Mouse (Mus musculus): Measurements from ENCODE around the gene Crlf1. TPM values are rescaled to one million over a fixed set of nuclear protein-coding genes. Genes with fewer than 3 reads are reported as not detected.

Gene Crlf1
- total and polyA plus RNA-seq, 3 experiments, result 3.8 to 26.6 TPM; not detected in 1

- Histone ChIP-seq H3K27ac (ENCODE audit: control insufficient read depth, low read depth, low read length) (no peak overlapping the region), H3K4me1 (ENCODE audit: control insufficient read depth in 1 of 2, insufficient read depth in 2 of 2, low read length in 2 of 2) (no peaks in the 10 kb centered on the region), H3K9ac (ENCODE audit: control insufficient read depth, low read depth, low read length, poor library complexity, severe bottlenecking) (no peak overlapping the region), H3K9me3 (replicated peaks; ENCODE audit: insufficient read depth, low read length) (no peaks in the 10 kb centered on the region), H3K79me2 (ENCODE audit: control insufficient read depth, insufficient read depth, low read length, poor library complexity) (no peaks in the 10 kb centered on the region), H3K36me3 (ENCODE audit: control insufficient read depth in 1 of 2, insufficient read depth in 2 of 2, low read length in 2 of 2) (no peaks in the 10 kb centered on the region; a peak in 1 of 4 replicates), H3K27me3 (ENCODE audit: control insufficient read depth in 1 of 2, insufficient read depth in 2 of 2, low read length in 2 of 2) (no peaks in the 10 kb centered on the region), H3K4me3 (ENCODE audit: control insufficient read depth in 1 of 2, insufficient read depth in 1 of 2, low read depth in 2 of 2, low read length in 2 of 2) (no peak overlapping the region)
- no peak for TF ChIP-seq JUND (IDR thresholded peaks at IDR 0.05; ENCODE audit: low read depth, low read length)
- TF ChIP-seq UBTF (IDR thresholded peaks at IDR 0.05; ENCODE audit: borderline replicate concordance, insufficient read depth, low read depth, low read length), result no peak
- TF ChIP-seq MAZ (IDR thresholded peaks at IDR 0.05; ENCODE audit: low read depth, low read length), result no peak
- no peak for TF ChIP-seq CTCF (IDR thresholded peaks at IDR 0.05 in 2 of 3, conservative IDR thresholded peaks at IDR 0.05 in 1 of 3; ENCODE audit: control insufficient read depth in 1 of 3, insufficient read depth in 1 of 3, low read depth in 2 of 3, low read length in 3 of 3, poor library complexity in 1 of 3, severe bottlenecking in 1 of 3)
- TF ChIP-seq BHLHE40 (IDR thresholded peaks at IDR 0.05; ENCODE audit: borderline replicate concordance, low read depth, low read length), result no peak
- no peak for TF ChIP-seq HCFC1 (IDR thresholded peaks at IDR 0.05; ENCODE audit: low read depth, low read length)
- no peak for TF ChIP-seq ZNF384 (IDR thresholded peaks at IDR 0.05; ENCODE audit: low read depth, low read length)
- no peak for TF ChIP-seq EP300 (IDR thresholded peaks at IDR 0.05; ENCODE audit: low read depth in 1 of 2, low read length in 2 of 2)
- no peak for TF ChIP-seq NRF1 (IDR thresholded peaks at IDR 0.05; ENCODE audit: insufficient read depth, low read depth, low read length, poor library complexity, severe bottlenecking)
- no peak for TF ChIP-seq ETS1 (IDR thresholded peaks at IDR 0.05; ENCODE audit: low read depth, low read length)
- TF ChIP-seq MYC (IDR thresholded peaks at IDR 0.05; ENCODE audit: low read depth, low read length), result no peak
- TF ChIP-seq ZKSCAN1 (IDR thresholded peaks at IDR 0.05; ENCODE audit: low read depth, low read length), result no peak
- DNase-seq (ENCODE audit: low read depth, low spot score), result no peak
Measured at GRCm38 (mm10) chr8:70462516-70462813, 30.5 kb upstream of the Crlf1 start.

- no peaks in the 10 kb centered on the region for H3K27me3 ChIP-seq (ENCODE audit: control insufficient read depth in 1 of 2, insufficient read depth in 2 of 2, low read length in 2 of 2)
- H3K27ac ChIP-seq (ENCODE audit: control insufficient read depth, low read depth, low read length), result no peak overlapping the region
- H3K4me3 ChIP-seq (ENCODE audit: control insufficient read depth in 1 of 2, insufficient read depth in 1 of 2, low read depth in 2 of 2, low read length in 2 of 2), result no peak overlapping the region
- no peaks in the 10 kb centered on the region for H3K4me1 ChIP-seq (ENCODE audit: control insufficient read depth in 1 of 2, insufficient read depth in 2 of 2, low read length in 2 of 2)
- TF ChIP-seq JUND (IDR thresholded peaks at IDR 0.05; ENCODE audit: low read depth, low read length) (no peak), NRF1 (IDR thresholded peaks at IDR 0.05; ENCODE audit: insufficient read depth, low read depth, low read length, poor library complexity, severe bottlenecking) (no peak), ZC3H11A (IDR thresholded peaks at IDR 0.05; ENCODE audit: low read depth, low read length) (no peak), ZKSCAN1 (IDR thresholded peaks at IDR 0.05; ENCODE audit: low read depth, low read length) (no peak), E2F4 (IDR thresholded peaks at IDR 0.05; ENCODE audit: borderline replicate concordance, low read depth, low read length) (no peak), EP300 (IDR thresholded peaks at IDR 0.05; ENCODE audit: low read depth in 1 of 2, low read length in 2 of 2) (no peak), HCFC1 (IDR thresholded peaks at IDR 0.05; ENCODE audit: low read depth, low read length) (no peak)
- DNase-seq (ENCODE audit: low read depth, low spot score), result no peak
- H3K9ac ChIP-seq (ENCODE audit: control insufficient read depth, low read depth, low read length, poor library complexity, severe bottlenecking), result no peak overlapping the region
- no peaks in the 10 kb centered on the region; a peak in 1 of 4 replicates for H3K36me3 ChIP-seq (ENCODE audit: control insufficient read depth in 1 of 2, insufficient read depth in 2 of 2, low read length in 2 of 2)
- H3K9me3 ChIP-seq (replicated peaks; ENCODE audit: insufficient read depth, low read length), result no peaks in the 10 kb centered on the region
- no peaks in the 10 kb centered on the region for H3K79me2 ChIP-seq (ENCODE audit: control insufficient read depth, insufficient read depth, low read length, poor library complexity)
Measured at GRCm38 (mm10) chr8:70463306-70463705, 29.7 kb upstream of the Crlf1 start.

Data from MEL (cell line).